Mouse (Mus musculus): Measurements from ENCODE around the gene Herc4. TPM values are rescaled to one million over a fixed set of nuclear protein-coding genes. Genes with fewer than 3 reads are reported as not detected.
"Not testable (repeated sequence)": the region's sequence is repeated elsewhere in the genome, so short reads cannot be mapped to it uniquely, and the experiment has no call there.

The Herc4 gene
- polyA plus RNA-seq, 1 experiment = 15.6 TPM

GRCm38 (mm10) chr10:63341351-63341750 is 97.7 kb downstream of the Herc4 start:
- WGBS = 85% methylated on average over 2 of the region's 2 CpGs
- no peak for DNase-seq (ENCODE audit: low read depth, low spot score)

- 88% methylated on average over 3 of the region's 3 CpGs for WGBS
- DNase-seq (ENCODE audit: low read depth, low spot score) = no peak
These were observed 101.1 kb downstream of the Herc4 start for GRCm38 (mm10) chr10:63344751-63345150.

- 64% methylated on average over 3 of the region's 3 CpGs for WGBS
- no peak for DNase-seq (ENCODE audit: low read depth, low spot score)
These were observed 104.7 kb downstream of the Herc4 start for GRCm38 (mm10) chr10:63348291-63348690.

- no peak for DNase-seq (ENCODE audit: low read depth, low spot score)
- 88% methylated on average over 7 of the region's 7 CpGs for WGBS
These were observed 107.1 kb downstream of the Herc4 start for GRCm38 (mm10) chr10:63350666-63351065.

- DNase-seq (ENCODE audit: low read depth, low spot score) = not testable (repeated sequence)
- 70% methylated on average over 7 of the region's 7 CpGs for WGBS
These were observed 107.5 kb downstream of the Herc4 start for GRCm38 (mm10) chr10:63351099-63351498.

- DNase-seq (ENCODE audit: low read depth, low spot score) = no peak
These were observed 108.5 kb downstream of the Herc4 start for GRCm38 (mm10) chr10:63352111-63352510.

GRCm38 (mm10) chr10:63360502-63360901 is 116.9 kb downstream of the Herc4 start:
- DNase-seq (ENCODE audit: low read depth, low spot score) = no peak
- 72% methylated on average over 1 of the region's 1 CpGs for WGBS

More at GRCm38 (mm10) chr10:63352111-63352510, 108.5 kb downstream of the Herc4 start:
- WGBS = 80% methylated on average over 5 of the region's 5 CpGs

- WGBS = 63% methylated on average over 7 of the region's 7 CpGs
- DNase-seq (ENCODE audit: low read depth, low spot score) = no peak
These were observed 122.4 kb downstream of the Herc4 start for GRCm38 (mm10) chr10:63365918-63366455.

- no peak for DNase-seq (ENCODE audit: low read depth, low spot score)
- WGBS = 75% methylated on average over 6 of the region's 6 CpGs
These were observed 123.8 kb downstream of the Herc4 start for GRCm38 (mm10) chr10:63367386-63367785.

Other genes with a start within 250 kb of the Herc4 start
- 7.3 and 9.8 TPM in 2 replicates for gene Hnrnph3, start 219.6 kb upstream of the Herc4 start, polyA plus RNA-seq (2012; rRNA removed)
- gene Pbld2, start 219.5 kb upstream of the Herc4 start, polyA plus RNA-seq (2012; rRNA removed) = 26.0 and 43.5 TPM in 2 replicates
- 2.2 and 2.8 TPM in 2 replicates for gene Pbld1, start 183.6 kb upstream of the Herc4 start, polyA plus RNA-seq (2012; rRNA removed)
- not detected in 2 replicates for gene Atoh7, start 144.2 kb upstream of the Herc4 start, polyA plus RNA-seq (2012; rRNA removed)
- gene Mypn, start 39.9 kb upstream of the Herc4 start, polyA plus RNA-seq (2012; rRNA removed) = 0.12 and 0.16 TPM in 2 replicates
- gene Sirt1, start 137.9 kb downstream of the Herc4 start, polyA plus RNA-seq (2012; rRNA removed) = 2.0 and 3.2 TPM in 2 replicates
- gene Dnajc12, start 138.6 kb downstream of the Herc4 start, polyA plus RNA-seq (2012; rRNA removed) = 0.78 and 1.2 TPM in 2 replicates
- not detected in 2 replicates for gene Gm7075, start 178.0 kb downstream of the Herc4 start, polyA plus RNA-seq (2012; rRNA removed)
- 0.14 and 0.40 TPM in 2 replicates for gene Ctnna3, start 186.3 kb downstream of the Herc4 start, polyA plus RNA-seq (2012; rRNA removed)